Mouse (Mus musculus) embryonic facial prominence, embryonic 12.5 days (tissue): ENCODE measurements around the gene Cntrob. TPM values are rescaled to one million over a fixed set of nuclear protein-coding genes. Genes with fewer than 3 reads are reported as not detected.

Experiments used
- ATAC-seq: fragments of 200-750 bp; cut with Nextera tagmentation; 2 replicates; pipeline ENCODE4 v1.8.0; 2017; ENCODE audit not compliant: insufficient number of reproducible peaks, insufficient read depth, low FRiP score, low TSS enrichment
- H3K27ac ChIP-seq: fragments of 300-500 bp; sonication (generic); 2 replicates; pipeline ENCODE4 v1.5.1; 2016; ENCODE audit warnings: mild to moderate bottlenecking
- H3K27me3 ChIP-seq: fragments of 300-500 bp; sonication (generic); 2 replicates; pipeline ENCODE4 v1.6.1; 2016; ENCODE audit warnings: mild to moderate bottlenecking, moderate library complexity
- H3K36me3 ChIP-seq: fragments of 300-500 bp; sonication (generic); 2 replicates; pipeline ENCODE4 v1.6.1; 2016; ENCODE audit warnings: mild to moderate bottlenecking
- H3K4me1 ChIP-seq: fragments of 300-500 bp; sonication (generic); 2 replicates; pipeline ENCODE4 v1.6.1; 2016
- H3K4me2 ChIP-seq: fragments of 300-500 bp; sonication (generic); replicated peaks from 2 replicates; pipeline ENCODE4 v1.6.1; 2016; ENCODE audit warnings: mild to moderate bottlenecking, moderate library complexity
- H3K4me3 ChIP-seq: fragments of 300-500 bp; sonication (generic); 2 replicates; pipeline ENCODE4 v1.5.1; 2016; ENCODE audit warnings: mild to moderate bottlenecking
- H3K9ac ChIP-seq: fragments of 300-500 bp; sonication (generic); 2 replicates; pipeline ENCODE4 v1.6.1; 2016; ENCODE audit warnings: mild to moderate bottlenecking, moderate library complexity
- H3K9me3 ChIP-seq: fragments of 300-500 bp; sonication (generic); 2 replicates; pipeline ENCODE4 v1.6.1; 2016; ENCODE audit warnings: mild to moderate bottlenecking, moderate library complexity
- WGBS: fragments of 180-500 bp; shearing (Covaris S2); methylation state at CpG from one replicate; pipeline ENCODE4 v1.1.7; 2016; 5-methylcytosine and 5-hydroxymethylcytosine counted together
- polyA plus RNA-seq: library from polyadenylated mRNA; unstranded; fragments of >200 nt; fragmentation: Nextera tagmentation; extraction: Ambion mirVana; gene quantifications from 2 replicates; pipeline ENCODE4 v1.2.1, GENCODE M21; 2016

Gene Cntrob
- polyA plus RNA-seq, 1 experiment from 2014 or later = 31.2 TPM

DNA sequence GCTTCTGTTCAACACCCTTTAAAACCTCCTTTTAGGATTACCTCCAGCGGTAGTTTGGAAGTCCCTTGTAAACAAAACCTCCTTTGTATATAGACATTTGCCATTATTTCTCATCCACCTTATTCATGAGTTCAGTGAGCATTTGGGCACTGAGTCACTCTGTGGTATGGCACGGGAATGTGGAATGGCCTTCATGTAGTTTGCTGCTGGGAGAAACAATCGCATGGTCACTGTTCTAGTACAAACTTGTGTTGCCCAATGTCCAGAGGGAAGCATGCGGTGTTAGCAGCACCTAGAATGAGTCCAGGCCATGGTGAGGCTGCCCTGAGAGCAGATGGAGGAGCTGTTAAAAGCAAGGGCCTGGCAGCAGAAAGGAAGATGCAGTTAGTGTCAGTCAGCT is 11.2 kb upstream of the Cntrob start:
- Histone ChIP-seq H3K27me3 (no peaks in the 10 kb centered on the region; the same call in 1 of the 2 replicates), H3K4me2 (no peak overlapping the region), H3K36me3 (no peaks in the 10 kb centered on the region), H3K9ac (no peak overlapping the region), H3K4me1 (0 out of 2 replicates have a peak, but pooled peaks cover 18% of the 10 kb centered on the region), H3K27ac (no peak overlapping the region), H3K9me3 (peaks cover 6% of the 10 kb centered on the region), H3K4me3 (no peak overlapping the region)
- no peak for ATAC-seq
- 71% methylated on average over 4 of the region's 4 CpGs for WGBS

DNA sequence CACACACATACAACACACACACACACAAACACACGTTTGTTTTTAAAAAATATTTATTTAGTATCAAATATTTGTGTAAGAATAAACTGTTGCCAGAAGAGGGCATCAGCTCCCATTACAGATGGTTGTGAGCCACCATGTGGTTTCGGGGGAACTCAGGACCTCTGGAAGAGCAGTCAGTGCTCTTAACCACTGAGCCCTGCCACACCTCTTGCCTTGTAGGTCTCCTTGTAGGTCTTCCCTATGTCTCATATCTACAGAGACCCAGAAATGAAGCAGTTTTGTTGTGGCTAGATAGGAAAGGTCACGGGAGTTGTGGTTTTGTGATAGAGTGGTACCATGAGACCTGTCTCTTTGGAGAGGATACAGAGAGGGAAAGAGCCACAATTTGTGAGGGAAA is 10.3 kb upstream of the Cntrob start:
- Histone ChIP-seq H3K4me2 (no peak overlapping the region), H3K9ac (no peak overlapping the region), H3K27me3 (no peaks in the 10 kb centered on the region; the same call in none of the 2 replicates), H3K4me1 (0 out of 2 replicates have a peak, but pooled peaks cover 18% of the 10 kb centered on the region), H3K36me3 (no peaks in the 10 kb centered on the region), H3K27ac (no peak overlapping the region), H3K9me3 (peaks cover 6% of the 10 kb centered on the region), H3K4me3 (no peak overlapping the region)
- 56% methylated on average over 3 of the region's 3 CpGs for WGBS
- no peak for ATAC-seq

- ATAC-seq = no peak
- Histone ChIP-seq H3K9ac (no peak overlapping the region), H3K27ac (no peak overlapping the region), H3K4me1 (0 out of 2 replicates have a peak, but pooled peaks cover 18% of the 10 kb centered on the region), H3K4me2 (peak overlapping the region; percentile 65; the same call in 1 of the 2 replicates), H3K36me3 (no peaks in the 10 kb centered on the region), H3K4me3 (peak overlapping the region; percentile 39; the same call in 1 of the 2 replicates), H3K9me3 (peaks cover 4% of the 10 kb centered on the region), H3K27me3 (peaks cover 7% of the 10 kb centered on the region)
- WGBS = 34% methylated on average over 8 of the region's 8 CpGs
These were observed 9.2 kb upstream of the Cntrob start for GRCm38 (mm10) chr11:69332713-69333253.

GRCm38 (mm10) chr11:69331929-69332405 is 8.4 kb upstream of the Cntrob start:
- ATAC-seq = peak; percentile 62
- Histone ChIP-seq H3K36me3 (no peaks in the 10 kb centered on the region), H3K27ac (peak overlapping the region; percentile 75), H3K9me3 (no peaks in the 10 kb centered on the region), H3K9ac (peak overlapping the region; percentile 41), H3K4me3 (peak overlapping the region; percentile 39), H3K4me2 (peak overlapping the region; percentile 65), H3K4me1 (0 out of 2 replicates have a peak, but pooled peaks cover 19% of the 10 kb centered on the region), H3K27me3 (peaks cover 15% of the 10 kb centered on the region)
- WGBS = 2% methylated on average over 24 of the region's 24 CpGs

GRCm38 (mm10) chr11:69331152-69331551 is 7.6 kb upstream of the Cntrob start:
- H3K27me3 ChIP-seq = peaks cover 21% of the 10 kb centered on the region
- H3K9ac ChIP-seq = peak overlapping the region; percentile 30; the same call in 1 of the 2 replicates
- H3K9me3 ChIP-seq = no peaks in the 10 kb centered on the region
- H3K36me3 ChIP-seq = no peaks in the 10 kb centered on the region
- ATAC-seq = no peak
- H3K4me3 ChIP-seq = no peak overlapping the region; the same call in 1 of the 2 replicates
- no peak overlapping the region for H3K27ac ChIP-seq
- H3K4me2 ChIP-seq = peak overlapping the region; percentile 65
- peaks cover 25% of the 10 kb centered on the region for H3K4me1 ChIP-seq
- 90% methylated on average over 6 of the region's 6 CpGs for WGBS

DNA sequence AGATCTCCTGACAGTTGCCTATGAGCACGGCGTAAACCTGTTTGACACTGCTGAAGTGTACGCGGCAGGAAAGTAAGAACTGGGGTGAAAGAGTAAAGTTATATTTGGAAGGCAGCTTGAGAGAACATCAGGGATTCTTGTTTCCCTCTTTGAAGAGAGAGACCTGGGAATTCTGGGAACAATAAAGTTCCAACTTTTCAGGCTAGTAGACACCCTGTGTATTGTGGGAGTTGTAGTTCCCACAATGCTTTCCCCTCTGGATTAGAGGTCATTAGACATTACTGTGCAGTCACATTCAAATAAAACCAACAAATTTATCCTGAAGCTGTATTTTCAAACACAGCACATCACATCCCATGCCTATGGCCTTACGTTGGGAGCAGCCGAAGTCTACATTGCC is 4.9 kb upstream of the Cntrob start:
- no peak overlapping the region for H3K4me2 ChIP-seq

GRCm38 (mm10) chr11:69327648-69328047 is 4.1 kb upstream of the Cntrob start:
- Histone ChIP-seq H3K4me3 (no peak overlapping the region), H3K9me3 (no peaks in the 10 kb centered on the region), H3K27me3 (peaks cover 21% of the 10 kb centered on the region), H3K9ac (no peak overlapping the region), H3K36me3 (no peaks in the 10 kb centered on the region), H3K27ac (no peak overlapping the region), H3K4me2 (no peak overlapping the region), H3K4me1 (peaks cover 38% of the 10 kb centered on the region)
- 51% methylated on average over 6 of the region's 6 CpGs for WGBS
- no peak for ATAC-seq

More for the DNA sequence above, 4.9 kb upstream of the Cntrob start:
- H3K27me3 ChIP-seq = peaks cover 21% of the 10 kb centered on the region
- no peak for ATAC-seq
- no peak overlapping the region for H3K9ac ChIP-seq
- H3K4me3 ChIP-seq = no peak overlapping the region
- 92% methylated on average over 6 of the region's 6 CpGs for WGBS
- no peaks in the 10 kb centered on the region for H3K36me3 ChIP-seq
- peaks cover 37% of the 10 kb centered on the region for H3K4me1 ChIP-seq
- no peaks in the 10 kb centered on the region for H3K9me3 ChIP-seq
- no peak overlapping the region for H3K27ac ChIP-seq

DNA sequence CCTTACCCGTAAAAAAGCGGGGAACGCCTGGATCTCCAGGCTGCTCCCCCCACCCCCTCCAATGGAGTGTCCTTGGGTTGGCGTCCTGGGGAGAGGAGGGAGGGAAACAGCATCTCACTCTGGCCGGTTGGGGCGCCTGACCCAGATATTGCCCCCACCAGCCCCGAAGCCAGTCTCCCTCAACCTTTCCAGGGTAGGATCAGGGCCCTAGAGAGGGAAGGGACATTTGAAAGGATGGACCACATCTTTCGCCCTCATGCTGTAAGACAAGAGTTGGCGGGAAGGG is 3.5 kb upstream of the Cntrob start:
- no peak for ATAC-seq
- Histone ChIP-seq H3K27ac (no peak overlapping the region), H3K4me1 (peaks cover 38% of the 10 kb centered on the region), H3K9ac (0 out of 2 replicates have a peak overlapping the region, but pooled peaks have one; percentile 53), H3K36me3 (no peaks in the 10 kb centered on the region), H3K27me3 (peaks cover 21% of the 10 kb centered on the region), H3K9me3 (no peaks in the 10 kb centered on the region), H3K4me3 (peak overlapping the region; percentile 51), H3K4me2 (peak overlapping the region; percentile 89)
- 9% methylated on average over 9 of the region's 9 CpGs for WGBS

DNA sequence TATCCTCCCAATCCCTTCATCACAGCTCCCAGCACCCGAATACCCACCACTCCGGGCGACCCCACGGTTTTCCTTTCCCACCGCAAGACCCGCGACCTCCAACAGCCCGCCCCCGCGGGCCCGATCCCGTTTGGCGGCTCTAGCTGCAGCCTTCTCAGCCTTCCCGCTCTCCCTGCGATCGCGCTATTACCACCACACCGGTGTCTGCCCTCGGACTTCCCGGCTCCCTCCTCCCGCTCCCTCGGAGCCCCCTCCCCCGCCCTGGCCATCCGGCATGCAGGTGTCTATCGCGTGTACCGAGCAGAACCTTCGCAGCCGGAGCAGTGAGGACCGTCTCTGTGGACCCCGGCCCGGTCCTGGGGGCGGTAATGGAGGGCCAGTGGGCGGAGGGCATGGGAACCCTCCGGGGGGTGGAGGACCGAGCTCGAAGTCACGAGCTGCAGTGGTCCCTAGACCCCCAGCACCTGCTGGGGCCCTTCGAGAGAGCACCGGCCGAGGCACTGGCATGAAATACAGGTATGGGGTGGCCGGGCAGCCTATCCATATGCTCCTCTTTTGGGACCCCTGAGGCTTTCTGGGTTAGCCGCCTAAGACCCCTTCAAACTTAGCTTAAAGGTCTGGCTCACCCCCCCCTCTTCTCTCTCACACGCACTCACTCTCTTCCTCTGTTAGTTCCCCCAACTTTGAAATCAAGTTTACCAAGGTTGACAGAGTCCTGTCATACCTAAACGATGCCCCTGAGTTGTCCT is 3.0 kb upstream of the Cntrob start:
- no peak for ATAC-seq
- Histone ChIP-seq H3K4me1 (peaks cover 41% of the 10 kb centered on the region), H3K36me3 (no peaks in the 10 kb centered on the region), H3K27ac (0 out of 2 replicates have a peak overlapping the region, but pooled peaks have one; percentile 0), H3K4me2 (peak overlapping the region; percentile 89), H3K9me3 (no peaks in the 10 kb centered on the region), H3K9ac (peak overlapping the region; percentile 53), H3K4me3 (peak overlapping the region; percentile 51), H3K27me3 (peaks cover 21% of the 10 kb centered on the region)
- 2% methylated on average over 45 of the region's 45 CpGs for WGBS

DNA sequence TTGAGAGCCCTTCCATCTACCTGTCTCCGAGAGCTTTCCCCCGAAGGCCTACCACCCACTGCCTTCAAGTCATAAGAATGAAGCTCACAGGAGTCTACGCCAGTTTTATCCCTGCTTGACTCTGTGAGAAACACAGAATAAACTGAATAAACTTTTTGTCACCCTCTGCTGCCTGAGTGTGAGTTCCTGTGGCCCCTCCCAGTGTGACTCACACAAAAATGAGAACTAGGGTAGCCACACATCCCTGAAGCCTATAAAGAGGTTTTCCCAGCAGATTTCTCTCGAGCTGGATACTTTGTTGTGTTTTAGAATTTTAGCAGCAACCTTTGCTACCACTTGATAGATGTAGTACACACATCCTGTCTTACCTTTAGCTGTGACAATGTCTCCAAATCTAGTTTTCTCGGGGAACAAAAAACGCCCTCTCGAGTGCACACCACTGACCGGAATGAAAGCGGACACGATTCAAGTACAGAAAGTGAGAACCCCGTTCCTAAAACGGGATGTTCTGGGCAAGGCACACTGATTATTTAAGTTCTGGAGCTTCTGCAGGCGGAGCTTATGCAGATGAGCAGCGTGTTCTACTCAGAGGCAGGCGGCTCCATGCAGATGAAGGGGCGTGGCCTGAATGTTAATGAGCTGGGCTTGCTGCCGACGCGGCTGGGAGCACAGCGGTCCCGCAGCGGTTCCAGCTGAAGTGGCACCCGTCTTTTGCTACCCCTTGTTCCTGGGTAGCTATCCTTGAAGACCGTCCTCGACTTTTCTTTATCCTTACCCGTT is 2.2 kb upstream of the Cntrob start, which contains the start of gene Kcnab3:
Gene Kcnab3 (plus strand): TSS at position 631 of the 780 bp plus-strand sequence.
- Histone ChIP-seq H3K4me1 (peaks cover 36% of the 10 kb centered on the region), H3K27ac (0 out of 2 replicates have a peak within 1 kb of the TSS, but pooled peaks have one; percentile 0), H3K9ac (peak within 1 kb of the TSS; percentile 53), H3K27me3 (peaks cover 21% of the 10 kb centered on the region), H3K36me3 (0 out of 2 replicates have a peak, but pooled peaks cover under 1% of the 10 kb centered on the region), H3K9me3 (no peaks in the 10 kb centered on the region), H3K4me2 (peak within 1 kb of the TSS; percentile 89), H3K4me3 (peak within 1 kb of the TSS; percentile 51)
- WGBS = 11% methylated on average over 26 of the region's 26 CpGs
- peak; percentile 26; the same call in 1 of the 2 replicates for ATAC-seq

GRCm38 (mm10) chr11:69324749-69325148 is 1.2 kb upstream of the Cntrob start:
- Histone ChIP-seq H3K9ac (peak overlapping the region; percentile 72; the same call in 1 of the 2 replicates), H3K27ac (no peak overlapping the region), H3K4me1 (peaks cover 36% of the 10 kb centered on the region), H3K27me3 (peaks cover 21% of the 10 kb centered on the region), H3K4me3 (peak overlapping the region; percentile 55), H3K9me3 (no peaks in the 10 kb centered on the region), H3K4me2 (peak overlapping the region; percentile 90), H3K36me3 (peaks cover 8% of the 10 kb centered on the region)
- WGBS = 80% methylated on average over 6 of the region's 6 CpGs
- ATAC-seq = no peak
